Mouse (Mus musculus): ENCODE results near the gene Ptpro.
"Not testable (repeated sequence)": the region's sequence is repeated elsewhere in the genome, so short reads cannot be mapped to it uniquely, and the experiment has no call there.

Ptpro gene

DNA sequence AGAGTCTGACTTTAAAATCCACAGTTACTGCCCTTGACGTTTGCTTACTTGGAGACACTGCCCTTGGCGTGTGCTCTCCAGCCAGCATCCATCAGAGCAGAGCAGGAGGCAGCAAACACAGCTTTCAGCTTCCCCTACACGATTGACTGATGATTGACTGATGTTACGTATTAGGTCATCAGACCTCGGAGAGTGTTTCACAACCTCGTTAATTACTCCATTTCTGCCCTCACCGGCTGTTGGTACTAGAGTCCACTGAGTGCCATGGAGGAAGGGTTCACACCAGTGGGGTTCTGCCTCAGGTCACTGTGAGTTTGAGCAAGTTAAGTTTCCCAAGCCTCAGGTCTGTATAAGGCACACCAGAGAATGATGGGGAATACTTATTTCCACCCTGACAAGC is 143.0 kb downstream of the Ptpro start:
- DNase-seq: peak; percentile 71

GRCm38 (mm10) chr6:137396106-137396793 is 144.1 kb downstream of the Ptpro start:
- peak; percentile 35 for DNase-seq

DNA sequence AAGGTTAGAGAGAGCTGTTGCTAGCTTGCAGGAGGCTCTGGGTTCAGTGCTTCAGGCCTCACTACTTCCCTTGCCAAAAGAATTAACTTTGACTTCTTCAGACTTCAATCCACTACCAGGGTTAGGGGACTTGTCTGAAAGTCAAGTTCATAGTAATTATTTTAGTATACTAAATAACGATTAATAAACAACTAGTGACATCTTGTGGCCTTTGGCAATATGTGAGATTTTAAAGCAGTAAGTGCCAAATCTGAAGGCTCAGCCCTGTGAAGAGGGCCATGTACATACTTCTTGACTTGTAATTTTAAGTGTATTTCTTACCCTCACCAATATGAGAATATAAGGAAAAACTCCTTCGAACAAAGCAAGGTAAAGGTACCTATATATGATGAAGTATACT is 145.2 kb downstream of the Ptpro start:
- no peak for DNase-seq

- DNase-seq: peak; percentile 93
These were observed 152.1 kb downstream of the Ptpro start for GRCm38 (mm10) chr6:137404196-137404595.

DNA sequence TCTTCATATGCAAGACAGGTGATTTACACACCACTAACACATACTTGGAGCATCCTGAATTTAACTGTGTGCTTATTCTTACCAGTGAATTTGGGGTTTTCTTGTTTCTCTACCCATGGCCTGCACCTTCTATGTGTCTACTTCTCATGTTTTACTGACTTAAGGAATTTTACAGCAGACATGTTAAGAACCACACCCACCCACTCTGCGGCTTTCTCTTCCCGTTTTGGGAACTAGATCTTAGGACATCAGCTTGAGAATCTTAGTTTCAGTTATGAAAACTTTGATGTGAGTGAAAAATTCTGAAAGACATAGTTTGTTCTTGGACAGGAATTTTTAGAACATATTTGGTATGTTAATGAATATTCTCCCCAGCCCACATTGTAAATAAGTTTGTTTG is 153.6 kb downstream of the Ptpro start:
- DNase-seq: peak; percentile 94

DNA sequence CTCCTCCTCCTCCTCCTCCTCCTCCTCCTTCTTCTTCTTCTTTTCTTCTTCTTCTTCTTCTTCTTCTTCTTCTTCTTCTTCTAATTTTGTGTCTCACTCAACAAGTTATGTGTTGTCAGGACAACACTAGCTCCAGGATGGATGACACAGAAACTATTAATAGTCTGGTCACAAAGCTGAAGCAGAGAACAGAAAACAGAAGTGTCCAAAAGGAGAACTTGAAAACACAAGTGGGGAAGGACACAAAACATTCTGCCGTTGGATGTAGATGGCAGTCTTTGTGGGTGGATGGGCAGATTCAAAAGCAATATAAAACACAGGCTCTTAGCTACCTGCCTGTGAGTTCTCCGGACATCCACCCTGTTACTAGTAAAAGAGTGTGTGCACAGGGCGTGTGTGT is 158.4 kb downstream of the Ptpro start:
- peak; percentile 92 for DNase-seq

GRCm38 (mm10) chr6:137411901-137412378 is 159.8 kb downstream of the Ptpro start:
- peak; percentile 27 for DNase-seq

DNA sequence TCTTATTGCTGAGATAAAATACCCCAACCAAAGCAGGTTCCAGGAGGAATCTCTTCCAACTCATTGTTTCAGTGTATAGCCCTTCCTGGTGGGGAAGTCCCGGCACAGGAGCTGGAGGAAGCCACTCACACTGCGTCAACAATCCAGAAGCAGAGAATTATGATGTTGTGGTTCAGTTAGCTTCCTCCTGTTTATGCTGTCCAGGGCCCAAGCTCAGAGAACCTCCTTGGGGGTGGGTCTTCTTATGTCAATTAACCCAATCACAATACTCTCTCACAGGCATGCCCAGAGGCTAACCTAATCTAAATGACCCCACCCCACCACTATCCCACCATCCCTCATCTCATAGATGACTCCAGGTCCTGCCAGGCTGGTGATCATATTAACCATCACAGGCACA is 160.9 kb downstream of the Ptpro start:
- peak; percentile 80 for DNase-seq

- peak; percentile 87 for DNase-seq
These were observed 162.6 kb downstream of the Ptpro start for GRCm38 (mm10) chr6:137414531-137415405.

DNA sequence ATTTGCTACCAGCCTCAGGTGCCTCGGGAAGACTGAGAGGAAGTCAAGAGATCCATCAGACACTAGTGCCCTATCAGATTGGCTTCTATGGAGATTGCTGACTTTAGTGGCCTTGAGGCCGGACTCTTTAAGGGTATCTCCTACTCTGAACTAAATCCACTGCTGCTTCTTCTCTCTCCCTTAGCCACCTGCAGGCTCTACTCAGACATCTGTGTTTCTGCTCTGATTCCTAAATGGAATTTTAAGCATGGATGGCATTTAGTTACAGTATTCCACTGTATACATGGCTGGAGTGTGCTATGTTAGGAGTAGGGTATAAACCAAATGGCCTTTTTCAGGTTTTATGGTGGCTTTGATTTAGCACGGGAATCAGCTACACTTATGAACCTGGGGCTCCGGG is 170.7 kb downstream of the Ptpro start:
- no peak for DNase-seq

DNA sequence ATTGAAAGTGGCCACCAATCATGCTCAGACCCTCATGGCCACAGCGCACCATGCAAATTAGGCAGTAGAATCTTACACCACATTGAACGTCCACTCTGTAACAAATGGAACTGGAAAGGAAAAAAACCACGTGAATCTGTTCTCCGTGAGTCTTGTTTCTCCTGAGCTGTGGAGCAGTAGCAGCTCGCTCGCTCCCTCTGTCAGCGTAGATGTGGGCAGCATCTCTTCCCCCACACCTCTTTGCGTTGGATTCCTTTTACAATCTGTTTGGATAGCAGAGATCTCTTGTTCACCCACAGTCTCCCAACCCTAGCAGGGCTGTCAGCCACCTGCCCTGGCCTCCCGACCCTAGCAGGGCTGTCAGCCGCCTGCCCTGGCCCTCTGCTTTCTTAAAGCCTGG is 171.7 kb downstream of the Ptpro start:
- no peak for DNase-seq

GRCm38 (mm10) chr6:137425500-137426432 is 173.6 kb downstream of the Ptpro start:
- DNase-seq: no peak

- no peak for DNase-seq
These were observed 181.5 kb downstream of the Ptpro start for GRCm38 (mm10) chr6:137433521-137434137.

DNA sequence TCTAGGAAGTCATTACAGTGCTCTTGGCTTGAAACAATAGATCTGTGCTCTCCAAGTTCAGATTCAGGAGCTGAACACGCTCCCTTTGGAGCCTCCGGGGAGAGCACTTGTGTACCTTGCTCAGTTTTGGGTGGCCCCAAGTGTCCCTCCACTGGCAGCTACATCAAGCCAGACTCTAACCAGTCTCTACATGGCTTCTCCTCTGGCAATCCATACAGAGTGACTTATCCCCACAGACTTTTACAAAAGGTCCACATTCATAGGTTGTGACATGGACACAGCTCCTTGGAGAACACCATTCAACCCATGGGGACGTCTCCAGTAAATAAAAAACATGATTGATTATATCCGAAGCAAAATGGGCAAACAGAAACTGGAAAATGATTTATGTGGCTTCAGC is 185.4 kb downstream of the Ptpro start:
- DNase-seq: no peak

- DNase-seq: no peak
These were observed 185.9 kb downstream of the Ptpro start for GRCm38 (mm10) chr6:137437902-137438580.

DNA sequence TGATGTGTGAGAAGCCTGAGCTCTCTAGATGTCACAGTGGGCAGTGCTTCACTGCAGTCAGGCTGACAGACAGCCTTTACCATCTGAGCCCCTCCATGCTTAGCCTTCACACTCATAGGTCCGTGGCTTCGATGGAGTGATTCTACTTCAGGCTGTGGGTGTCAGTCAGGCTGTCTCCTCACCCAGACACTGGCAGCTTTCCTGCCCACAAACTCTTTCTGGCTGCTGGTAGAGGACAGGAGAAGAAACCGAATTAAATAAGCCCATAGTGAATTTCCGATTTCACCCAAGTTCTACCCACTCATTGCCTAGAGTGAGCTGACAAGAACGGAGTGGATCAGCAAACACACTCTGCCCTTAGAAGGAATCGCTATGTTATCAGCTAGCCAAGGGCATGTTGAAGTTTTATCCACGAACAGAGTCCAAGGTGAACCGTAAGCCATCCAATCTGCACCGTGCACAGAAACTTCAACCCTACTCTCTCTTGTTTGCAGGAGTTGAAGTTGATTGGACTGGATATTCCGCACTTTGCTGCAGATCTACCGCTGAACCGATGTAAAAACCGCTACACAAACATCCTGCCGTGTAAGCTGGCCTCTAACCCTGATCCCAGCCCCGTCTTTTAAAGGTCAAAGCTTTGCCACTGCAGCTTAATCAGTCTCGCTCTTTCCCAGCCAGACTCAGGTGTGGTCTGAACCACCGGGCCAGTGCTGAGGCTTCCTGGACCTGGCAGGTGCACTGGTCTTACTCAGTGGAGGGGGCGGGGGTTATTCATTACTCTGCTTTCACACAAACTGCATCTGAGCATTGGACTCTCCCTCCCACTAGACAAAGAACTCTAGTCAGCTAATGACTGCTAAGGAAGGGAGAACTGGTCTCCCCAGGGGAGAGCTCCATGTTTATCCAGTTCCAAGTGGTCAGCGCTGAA is 188.7 kb downstream of the Ptpro start:
- no peak for DNase-seq

- no peak for DNase-seq
These were observed 191.0 kb downstream of the Ptpro start for GRCm38 (mm10) chr6:137443089-137443488.

DNA sequence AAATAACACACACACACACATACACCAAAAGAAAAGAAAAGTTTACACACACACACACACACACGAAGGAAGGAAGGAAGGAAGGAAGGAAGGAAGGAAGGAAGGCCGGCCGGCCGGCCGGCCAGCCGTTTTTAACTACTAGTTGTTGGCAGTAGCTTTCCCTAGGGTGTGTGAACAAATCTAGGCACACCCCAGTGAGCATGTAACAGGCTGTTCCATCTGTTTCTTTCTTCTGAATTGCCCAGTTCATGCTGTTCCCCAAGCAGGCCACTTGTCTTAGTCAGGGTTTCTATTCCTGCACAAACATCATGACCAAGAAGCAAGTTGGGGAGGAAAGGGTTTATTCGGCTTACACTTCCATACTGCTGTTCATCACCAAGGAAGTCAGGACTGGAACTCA is 194.0 kb downstream of the Ptpro start:
- not testable (repeated sequence) for DNase-seq

DNA sequence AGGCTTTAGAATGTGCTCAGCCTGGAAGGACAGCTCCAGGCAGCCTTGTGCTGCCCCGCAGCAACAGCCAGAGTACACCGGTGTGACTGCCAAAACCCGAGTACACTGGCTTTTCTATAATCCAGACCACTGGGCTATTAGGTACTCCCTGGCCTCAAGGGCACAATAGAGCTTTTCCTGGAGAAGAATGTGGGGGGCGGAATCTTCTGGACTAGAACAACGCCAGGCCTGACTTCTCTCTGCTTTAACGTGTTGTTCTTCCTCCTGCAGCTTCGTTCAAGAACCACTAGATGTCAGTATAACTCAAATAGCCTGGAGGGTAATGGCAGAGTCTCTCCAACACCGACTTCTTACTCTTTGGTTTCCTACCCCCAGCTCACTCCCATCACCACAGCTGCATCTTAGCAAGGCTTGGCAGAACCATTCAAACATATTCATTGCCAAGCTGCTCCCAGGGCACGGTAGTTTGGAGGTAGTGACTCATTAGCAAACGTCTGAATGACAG is 203.5 kb downstream of the Ptpro start:
- peak; percentile 96 for DNase-seq

GRCm38 (mm10) chr6:137456064-137456463 is 203.9 kb downstream of the Ptpro start:
- DNase-seq: peak; percentile 90
